Mouse (Mus musculus) forebrain, embryonic 10.5 days (tissue): ENCODE measurements at regions not wholly inside any gene's neighbourhood (a gene's known extent, or its start where the extent isn't known, plus 50 kb on each side); places are given as distances from the start of the nearest gene placed in this dataset.

Experiments
- DNase-seq: peaks from one replicate; pipeline ENCODE4 v3.0.0-alpha.2; 2017; ENCODE audit warnings: low spot score; ENCODE audit errors: extremely low spot score
- H3K27ac ChIP-seq: fragments of 300-500 bp; sonication (generic); 2 replicates; pipeline ENCODE4 v1.5.1; 2016; ENCODE audit warnings: mild to moderate bottlenecking
- H3K27me3 ChIP-seq: fragments of 300-500 bp; sonication (generic); 2 replicates; pipeline ENCODE4 v1.6.1; 2016; ENCODE audit warnings: mild to moderate bottlenecking; ENCODE audit not compliant: poor library complexity, severe bottlenecking
- H3K36me3 ChIP-seq: fragments of 300-500 bp; sonication (generic); replicated peaks from 2 replicates; pipeline ENCODE4 v1.6.1; 2016; ENCODE audit warnings: mild to moderate bottlenecking, moderate library complexity
- H3K4me1 ChIP-seq: fragments of 300-500 bp; sonication (generic); 2 replicates; pipeline ENCODE4 v1.6.1; 2016
- H3K4me3 ChIP-seq: fragments of 300-500 bp; sonication (generic); 2 replicates; pipeline ENCODE4 v1.5.1; 2016; ENCODE audit warnings: mild to moderate bottlenecking, moderate library complexity
- H3K9me3 ChIP-seq: fragments of 300-500 bp; sonication (generic); 2 replicates; pipeline ENCODE4 v1.6.1; 2016; ENCODE audit warnings: mild to moderate bottlenecking, moderate library complexity
- WGBS: fragments of 180-500 bp; shearing (Covaris S2); methylation state at CpG from one replicate; pipeline ENCODE4 v1.1.7; 2016; 5-methylcytosine and 5-hydroxymethylcytosine counted together

DNA sequence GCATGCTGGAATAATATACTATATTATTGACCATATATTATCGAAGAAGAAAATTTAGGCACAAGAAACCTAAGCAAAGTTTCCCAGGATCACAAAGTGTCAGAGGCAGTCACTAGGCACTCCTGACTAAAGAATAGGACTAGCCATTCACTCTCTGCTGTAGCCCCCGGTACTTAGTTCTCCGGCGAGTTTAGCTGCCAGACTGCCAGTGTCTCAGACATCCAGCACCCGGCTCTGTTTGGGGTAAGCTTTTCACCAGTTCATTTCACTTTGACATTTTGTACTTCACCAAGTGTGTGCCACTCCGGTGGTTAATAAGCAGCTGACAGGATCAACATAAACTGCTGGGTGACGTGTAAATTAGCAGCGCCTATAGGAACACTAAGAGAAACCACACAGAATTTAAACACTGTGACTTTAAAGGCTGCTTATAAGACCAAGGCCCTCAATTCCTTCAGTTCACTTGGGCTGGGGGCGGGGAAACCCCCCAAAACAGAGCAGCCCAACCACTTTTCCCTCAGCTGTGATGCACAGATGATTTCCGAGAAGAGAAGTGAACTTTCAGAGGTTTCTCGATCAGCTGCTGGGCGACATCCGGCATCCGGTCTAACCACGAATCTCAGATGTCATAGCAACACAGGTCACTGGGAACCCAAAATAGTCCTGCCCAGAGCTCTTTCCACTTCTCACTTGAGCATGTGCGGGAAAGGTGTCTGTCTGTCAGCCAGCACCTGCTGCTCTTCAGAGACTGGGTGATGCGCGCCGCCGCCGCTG, 234.3 kb downstream of the Gm5426 start:
- no peak overlapping the region for H3K4me3 ChIP-seq
- no peaks in the 10 kb centered on the region for H3K36me3 ChIP-seq
- no peak overlapping the region for H3K27ac ChIP-seq
- peaks cover 13% of the 10 kb centered on the region; the same call in 1 of the 2 replicates for H3K4me1 ChIP-seq
- WGBS = 88% methylated on average over 21 of the region's 21 CpGs
- DNase-seq = no peak
- no peaks in the 10 kb centered on the region for H3K9me3 ChIP-seq
- H3K27me3 ChIP-seq = no peaks in the 10 kb centered on the region

DNA sequence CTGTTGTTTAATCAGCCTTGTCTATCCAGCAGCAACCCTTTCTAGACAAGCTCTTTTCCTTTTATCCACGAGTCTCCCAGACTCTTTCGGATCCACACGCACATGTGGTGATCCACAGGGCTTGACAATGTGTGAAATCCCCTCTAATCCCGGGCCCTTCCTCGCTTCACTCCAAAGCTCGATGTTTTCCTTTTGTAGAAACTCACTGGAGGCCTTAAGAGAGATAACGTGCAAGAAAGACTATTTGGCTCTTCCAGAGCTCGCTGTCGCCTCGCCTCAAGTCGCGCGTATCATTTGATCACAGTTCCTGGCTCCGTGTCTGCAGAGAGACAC, 234.9 kb downstream of the Gm5426 start:
- 77% methylated on average over 14 of the region's 14 CpGs for WGBS
- no peak for DNase-seq
- Histone ChIP-seq H3K9me3 (no peaks in the 10 kb centered on the region), H3K4me3 (no peak overlapping the region), H3K27ac (no peak overlapping the region), H3K36me3 (no peaks in the 10 kb centered on the region), H3K4me1 (peaks cover 13% of the 10 kb centered on the region; the same call in 1 of the 2 replicates), H3K27me3 (no peaks in the 10 kb centered on the region)

DNA sequence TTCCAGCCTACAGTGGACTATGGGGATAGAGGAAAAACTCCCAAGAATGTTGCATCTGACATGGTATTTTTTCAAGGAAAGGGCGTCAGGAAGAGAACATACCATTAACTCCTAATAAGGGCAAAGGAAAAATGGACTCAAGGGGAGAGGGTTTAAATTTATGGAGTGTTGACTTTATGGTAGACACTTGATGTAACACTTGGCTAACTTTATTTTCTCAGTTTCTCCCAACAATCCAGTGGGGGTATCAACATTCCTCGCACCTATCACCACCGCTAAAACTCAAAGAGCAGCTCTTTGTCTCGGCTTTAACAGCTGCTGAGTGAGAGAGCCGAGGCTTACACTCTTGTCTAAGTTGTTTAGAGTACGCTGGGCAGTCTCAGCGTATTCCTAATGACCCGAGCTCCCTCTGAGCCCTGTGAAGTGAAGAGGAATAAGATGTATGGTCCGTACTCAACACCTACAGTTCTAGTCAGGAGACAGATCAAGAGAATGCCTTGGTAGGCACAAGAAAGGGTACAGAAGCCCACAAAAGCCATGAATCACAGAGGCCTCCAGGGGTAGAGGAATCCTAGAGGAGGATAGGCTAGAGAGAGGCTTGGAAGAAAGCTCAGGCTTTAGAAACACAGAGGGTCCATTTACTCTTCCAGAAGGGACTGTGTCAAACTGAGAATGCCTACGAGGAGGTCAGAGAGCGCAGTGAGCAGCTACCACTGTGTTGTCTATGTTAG, 236.4 kb downstream of the Gm5426 start:
- H3K4me3 ChIP-seq = no peak overlapping the region
- H3K4me1 ChIP-seq = peaks cover 13% of the 10 kb centered on the region; the same call in 1 of the 2 replicates
- H3K9me3 ChIP-seq = no peaks in the 10 kb centered on the region
- no peak overlapping the region for H3K27ac ChIP-seq
- WGBS = 78% methylated on average over 11 of the region's 11 CpGs
- no peaks in the 10 kb centered on the region for H3K27me3 ChIP-seq
- no peak for DNase-seq
- H3K36me3 ChIP-seq = no peaks in the 10 kb centered on the region

DNA sequence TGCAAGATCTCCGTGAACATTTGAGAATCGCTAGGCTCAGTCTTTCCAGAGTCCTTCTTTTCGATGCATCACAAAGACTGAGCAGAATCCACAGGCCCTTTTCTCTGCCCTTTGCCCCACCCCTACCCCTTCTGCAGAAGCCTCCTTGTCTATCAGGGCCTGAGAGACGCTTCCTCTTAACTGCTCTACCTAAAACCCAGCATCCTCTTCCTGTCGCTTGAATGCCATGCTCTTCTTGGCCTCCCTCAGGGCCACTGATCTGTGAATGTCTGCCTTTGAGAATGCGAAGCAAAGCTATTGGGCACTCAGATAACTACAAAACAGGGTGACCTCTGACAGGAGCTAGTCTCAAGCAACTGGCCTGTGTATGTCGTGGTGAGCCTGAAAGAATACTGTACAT, 237.1 kb downstream of the Gm5426 start:
- Histone ChIP-seq H3K4me3 (no peak overlapping the region), H3K36me3 (no peaks in the 10 kb centered on the region), H3K27me3 (no peaks in the 10 kb centered on the region), H3K4me1 (peaks cover 13% of the 10 kb centered on the region; the same call in 1 of the 2 replicates), H3K27ac (no peak overlapping the region), H3K9me3 (no peaks in the 10 kb centered on the region)
- DNase-seq = no peak
- WGBS = 71% methylated on average over 7 of the region's 7 CpGs

DNA sequence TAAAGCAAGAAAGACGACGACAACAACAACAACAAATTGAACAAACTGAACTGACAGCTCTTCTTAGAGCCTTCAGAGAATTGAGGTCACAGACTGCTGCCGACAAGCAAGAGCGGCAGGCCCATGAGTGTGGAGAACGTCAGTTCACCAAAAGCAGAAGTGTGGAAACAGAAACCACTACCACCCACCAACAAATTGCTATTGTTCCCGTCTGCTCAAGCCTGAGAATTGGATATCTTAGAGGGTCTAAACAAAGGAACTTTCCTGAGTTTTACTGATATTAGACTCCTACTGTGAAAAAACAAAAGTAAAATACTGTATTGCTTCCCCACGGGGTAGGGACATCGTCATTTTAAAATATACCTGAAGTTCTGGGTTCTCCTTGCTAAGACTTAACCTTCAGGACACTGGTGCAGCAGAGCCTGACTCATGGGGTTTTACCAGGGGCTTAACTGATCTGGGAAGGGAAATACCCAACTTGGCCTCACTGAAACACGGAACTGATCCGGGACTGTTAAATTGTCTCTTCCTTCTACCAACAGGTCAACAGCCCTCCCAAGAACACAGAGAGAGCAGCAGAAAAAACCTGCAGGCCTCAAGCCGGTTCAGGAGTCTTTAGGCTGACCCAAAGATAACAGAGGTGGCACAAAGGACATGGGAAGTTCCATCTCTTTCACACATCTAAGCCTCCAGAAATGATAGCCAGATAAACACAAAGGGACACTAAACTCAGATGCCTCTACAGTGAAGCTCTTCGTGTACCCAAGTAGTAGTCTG, 238.1 kb downstream of the Gm5426 start:
- no peak for DNase-seq
- no peaks in the 10 kb centered on the region for H3K27me3 ChIP-seq
- H3K27ac ChIP-seq = no peak overlapping the region
- H3K4me1 ChIP-seq = peaks cover 13% of the 10 kb centered on the region; the same call in 1 of the 2 replicates
- 86% methylated on average over 12 of the region's 12 CpGs for WGBS
- no peak overlapping the region for H3K4me3 ChIP-seq
- no peaks in the 10 kb centered on the region for H3K36me3 ChIP-seq
- no peaks in the 10 kb centered on the region for H3K9me3 ChIP-seq

DNA sequence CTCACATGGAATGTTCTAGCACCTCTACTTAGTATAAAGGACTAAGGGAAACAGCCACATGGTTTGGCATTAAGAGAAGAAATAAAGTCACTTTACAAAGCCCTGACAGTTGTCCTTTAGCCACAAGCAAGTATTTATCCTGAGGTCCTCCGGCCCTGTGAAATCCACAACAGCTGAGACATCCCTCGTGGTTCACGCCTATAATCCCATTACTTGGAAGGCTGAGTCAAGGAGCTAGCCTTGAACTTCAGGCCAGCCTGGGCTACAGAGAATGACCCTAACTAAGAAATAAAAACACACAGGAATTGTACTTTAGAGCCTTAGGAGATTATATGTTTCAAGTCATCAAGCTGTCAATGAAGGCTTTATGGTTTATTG, 238.7 kb downstream of the Gm5426 start:
- peaks cover 13% of the 10 kb centered on the region; the same call in 1 of the 2 replicates for H3K4me1 ChIP-seq
- no peaks in the 10 kb centered on the region for H3K9me3 ChIP-seq
- no peak overlapping the region for H3K27ac ChIP-seq
- no peaks in the 10 kb centered on the region for H3K27me3 ChIP-seq
- H3K36me3 ChIP-seq = no peaks in the 10 kb centered on the region
- no peak for DNase-seq
- no peak overlapping the region for H3K4me3 ChIP-seq
- 91% methylated on average over 3 of the region's 3 CpGs for WGBS

DNA sequence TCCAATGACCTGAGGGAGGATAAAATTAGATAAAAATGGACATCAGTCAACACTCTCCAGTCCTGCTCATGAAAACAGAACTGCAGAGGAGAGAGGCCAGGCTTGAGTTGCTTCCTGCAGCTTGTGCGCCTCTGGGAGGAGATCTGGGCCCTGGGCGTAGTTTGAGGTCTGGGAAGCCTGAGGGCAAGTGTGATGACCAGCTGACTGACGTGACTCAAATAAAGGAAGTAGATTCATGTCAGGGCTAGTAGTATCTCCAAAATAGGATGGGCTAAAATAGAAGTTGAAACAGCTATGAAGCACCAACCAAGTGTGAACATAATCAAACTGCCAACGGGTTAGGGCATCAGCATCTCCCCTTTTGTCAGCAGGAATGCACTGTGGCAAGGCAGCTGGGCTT, 239.3 kb upstream of the Btg1 start:
- Histone ChIP-seq H3K27ac (no peak overlapping the region), H3K27me3 (no peaks in the 10 kb centered on the region), H3K4me1 (0 out of 2 replicates have a peak, but pooled peaks cover 5% of the 10 kb centered on the region), H3K4me3 (no peak overlapping the region), H3K9me3 (no peaks in the 10 kb centered on the region), H3K36me3 (no peaks in the 10 kb centered on the region)
- 95% methylated on average over 4 of the region's 4 CpGs for WGBS
- no peak for DNase-seq

DNA sequence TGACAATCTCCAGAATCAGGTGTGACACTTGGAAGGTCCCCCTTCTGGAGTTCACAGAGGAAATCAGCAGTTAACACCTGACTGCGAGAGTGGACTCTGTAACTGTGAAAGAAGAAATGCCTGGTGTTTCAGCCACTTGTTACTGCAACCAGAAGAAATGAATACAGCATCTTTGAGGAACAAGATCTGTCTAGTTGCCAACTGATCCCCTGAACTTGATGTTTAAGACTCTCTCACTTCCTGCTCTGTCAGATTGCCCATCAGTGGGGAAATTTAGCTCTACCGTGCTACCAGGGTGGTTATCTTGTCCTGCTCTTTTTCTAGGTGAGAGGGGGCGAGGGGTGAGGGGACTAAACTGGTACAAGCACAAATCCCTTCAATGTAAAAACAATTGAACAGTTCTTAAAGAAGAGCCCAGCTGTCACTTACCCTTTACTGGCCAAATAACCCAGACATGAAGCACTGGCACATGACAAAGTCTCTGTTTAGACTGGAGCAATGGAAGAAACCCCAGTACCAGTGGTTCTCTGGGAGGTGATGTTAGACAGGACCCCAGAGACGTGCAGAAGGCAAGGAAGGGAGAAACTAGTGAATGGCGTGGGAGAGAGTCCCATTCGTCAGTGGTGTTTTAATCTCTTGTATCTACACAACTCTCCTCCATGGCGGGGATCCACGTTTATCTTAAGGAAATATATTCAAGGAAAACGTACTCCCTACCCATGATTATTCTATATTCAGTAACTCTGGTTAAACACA, 237.6 kb upstream of the Btg1 start:
- DNase-seq = no peak
- H3K27me3 ChIP-seq = no peaks in the 10 kb centered on the region
- no peaks in the 10 kb centered on the region for H3K36me3 ChIP-seq
- no peaks in the 10 kb centered on the region for H3K9me3 ChIP-seq
- no peak overlapping the region for H3K4me3 ChIP-seq
- H3K4me1 ChIP-seq = no peaks in the 10 kb centered on the region
- no peak overlapping the region for H3K27ac ChIP-seq
- WGBS = 91% methylated on average over 9 of the region's 9 CpGs

DNA sequence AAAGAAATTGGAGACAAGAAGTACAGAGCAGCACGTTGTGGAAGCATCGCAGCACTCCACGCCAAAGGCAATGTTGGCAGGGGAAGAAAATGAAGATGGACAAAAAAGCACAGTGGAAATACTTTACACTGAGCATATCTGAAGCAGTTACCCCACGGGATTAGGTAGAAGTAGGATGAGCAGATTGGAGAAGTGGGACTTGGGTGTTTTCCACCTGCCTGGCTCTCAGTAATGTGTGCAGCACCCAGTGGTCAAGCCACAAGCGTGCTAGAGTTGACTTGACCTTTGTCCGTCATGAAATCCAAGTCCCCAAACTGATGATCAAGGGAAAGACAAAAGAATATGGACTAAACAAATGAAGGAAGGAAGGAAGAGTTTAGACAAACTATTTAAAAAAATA, 235.1 kb upstream of the Btg1 start:
- Histone ChIP-seq H3K4me3 (no peak overlapping the region), H3K36me3 (no peaks in the 10 kb centered on the region), H3K4me1 (no peaks in the 10 kb centered on the region), H3K27me3 (no peaks in the 10 kb centered on the region), H3K9me3 (no peaks in the 10 kb centered on the region), H3K27ac (no peak overlapping the region)
- WGBS = 92% methylated on average over 6 of the region's 6 CpGs
- no peak for DNase-seq

DNA sequence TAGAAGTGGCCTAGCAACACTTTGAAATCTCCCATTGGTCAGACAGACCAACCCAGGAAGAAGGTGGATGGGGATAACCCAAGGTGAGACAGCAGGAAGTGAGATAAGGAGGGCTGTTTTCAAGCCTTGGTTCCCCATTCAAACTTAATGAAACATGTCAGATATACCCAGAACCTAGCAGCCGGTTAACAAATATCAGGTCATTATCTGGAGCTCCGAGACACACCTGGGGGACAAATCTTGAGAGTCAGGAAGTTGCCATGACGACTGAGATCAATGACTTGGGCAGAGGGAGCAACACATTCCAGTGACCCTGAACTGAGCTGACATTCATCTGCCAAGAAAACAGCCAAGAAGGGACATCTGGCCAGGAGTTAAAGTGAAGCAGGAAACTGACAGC, 225.1 kb upstream of the Btg1 start:
- Histone ChIP-seq H3K9me3 (no peaks in the 10 kb centered on the region), H3K36me3 (no peaks in the 10 kb centered on the region), H3K27ac (no peak overlapping the region), H3K27me3 (no peaks in the 10 kb centered on the region), H3K4me3 (no peak overlapping the region), H3K4me1 (no peaks in the 10 kb centered on the region)
- no peak for DNase-seq
- WGBS = 78% methylated on average over 3 of the region's 3 CpGs

DNA sequence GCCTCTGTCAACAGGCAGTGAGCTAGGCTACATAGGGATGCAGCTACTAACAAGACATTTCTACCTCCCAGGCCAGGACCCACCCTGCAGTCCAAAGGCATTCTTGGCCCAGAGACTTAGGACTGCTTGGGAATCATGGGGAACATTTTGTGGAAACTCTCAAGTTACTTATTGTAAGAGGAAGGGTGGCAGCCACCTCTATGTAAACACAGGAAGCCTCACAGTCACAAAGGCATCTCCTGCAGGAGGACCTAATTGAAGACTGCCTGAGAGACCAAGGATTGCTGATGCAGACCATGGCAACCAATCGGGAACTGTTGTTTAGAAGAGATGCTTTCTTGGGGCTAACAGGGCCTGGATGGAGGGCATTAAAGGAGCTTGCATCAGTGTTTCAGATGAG, 224.0 kb upstream of the Btg1 start:
- 78% methylated on average over 1 of the region's 1 CpGs for WGBS
- H3K27me3 ChIP-seq = no peaks in the 10 kb centered on the region
- no peak overlapping the region for H3K4me3 ChIP-seq
- no peaks in the 10 kb centered on the region for H3K9me3 ChIP-seq
- peaks cover 2% of the 10 kb centered on the region; the same call in 1 of the 2 replicates for H3K4me1 ChIP-seq
- H3K36me3 ChIP-seq = no peaks in the 10 kb centered on the region
- no peak overlapping the region for H3K27ac ChIP-seq
- DNase-seq = no peak

DNA sequence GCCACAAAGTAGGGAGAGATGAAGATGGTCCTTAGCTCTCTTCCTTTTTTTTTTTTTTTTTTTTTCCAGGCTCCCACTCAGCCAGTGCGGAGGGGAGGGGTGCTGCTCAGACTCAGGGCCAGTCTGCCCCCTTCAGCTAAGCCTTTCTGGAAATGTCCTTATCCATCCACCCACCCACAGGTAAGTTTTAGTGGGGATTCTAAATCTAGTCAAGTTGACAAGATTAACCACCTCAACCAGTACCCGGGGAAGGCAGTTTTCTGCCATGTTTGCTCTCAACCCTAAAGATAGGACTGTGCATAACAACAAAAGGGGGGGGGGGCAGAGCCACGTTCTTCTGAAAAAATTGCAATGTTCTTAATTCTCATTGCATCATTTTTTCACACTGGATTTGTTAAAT, 222.6 kb upstream of the Btg1 start:
- Histone ChIP-seq H3K9me3 (no peaks in the 10 kb centered on the region), H3K4me1 (peaks cover 16% of the 10 kb centered on the region), H3K27ac (no peak overlapping the region), H3K36me3 (no peaks in the 10 kb centered on the region), H3K27me3 (no peaks in the 10 kb centered on the region), H3K4me3 (no peak overlapping the region)
- 96% methylated on average over 3 of the region's 3 CpGs for WGBS
- DNase-seq = no peak
